Mouse (Mus musculus): Measurements from ENCODE around the gene Tmed3. TPM values are rescaled to one million over a fixed set of nuclear protein-coding genes. Genes with fewer than 3 reads are reported as not detected.
A peak's percentile ranks its signal among the peaks of the same experiment; 100 is the strongest.

Gene Tmed3
- total RNA-seq (2021), result 10 to 100 TPM; 27.1 to 27.2 TPM
- long read RNA-seq, transcript Tmed3-201 (3 exons, 1,346 nt), result major isoform, 50 of 60 reads
- long read RNA-seq, partial matches to known transcripts, result 7 of 60 reads
- long read RNA-seq, other reads (novel, unspliced or antisense), result 3 of 60 reads

DNA sequence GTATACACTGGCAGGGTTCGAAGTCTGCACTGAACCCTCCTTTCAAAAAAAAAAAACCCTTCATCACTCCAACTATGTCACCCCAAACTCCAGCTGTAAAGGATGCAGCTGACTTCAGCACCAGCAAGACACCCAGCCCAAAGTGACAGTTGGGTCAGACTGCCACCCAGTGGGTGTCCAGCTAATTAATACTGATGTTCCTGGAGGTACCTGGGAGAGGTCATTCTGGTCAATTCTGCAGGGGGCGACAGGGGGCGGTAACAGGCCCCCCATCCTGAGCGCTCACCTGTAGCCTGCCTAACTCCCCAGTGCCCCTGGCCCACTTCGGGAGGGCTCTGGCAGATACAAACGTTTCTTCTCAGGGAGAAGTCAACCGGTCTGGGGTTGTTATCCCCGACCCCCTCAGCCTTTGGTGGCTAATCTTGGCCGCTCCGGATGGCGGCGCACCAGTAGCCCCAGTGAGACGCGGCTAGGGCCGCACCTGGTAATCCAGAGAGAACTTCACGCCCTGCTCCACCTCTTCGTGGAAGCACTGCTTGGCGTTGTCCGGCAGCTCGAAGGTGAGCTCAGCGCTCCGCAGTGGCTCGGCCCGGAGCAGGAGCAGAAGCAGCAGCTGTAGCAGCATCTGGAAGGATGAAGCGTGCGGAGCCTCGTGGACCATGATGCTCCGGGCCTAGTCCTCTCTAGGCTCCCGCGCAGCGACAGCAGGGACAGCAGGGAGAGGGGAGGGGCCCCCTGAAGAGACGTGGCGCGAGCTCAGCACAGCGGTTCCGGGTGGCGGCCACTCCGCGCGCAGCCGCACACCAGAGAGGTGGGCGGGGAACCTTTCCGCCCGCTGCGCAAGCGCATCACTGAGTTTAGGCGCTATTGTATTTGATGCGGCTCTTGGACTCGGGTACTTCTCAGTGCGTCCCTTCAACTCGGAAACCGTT lies at the start of gene Tmed3:
Gene Tmed3, minus strand, starts transcription at position 804 of the 932 bp plus-strand sequence.
- peak; percentile 84 to 93 for DNase-seq (ENCODE audit: low spot score in 2 of 2)

DNA sequence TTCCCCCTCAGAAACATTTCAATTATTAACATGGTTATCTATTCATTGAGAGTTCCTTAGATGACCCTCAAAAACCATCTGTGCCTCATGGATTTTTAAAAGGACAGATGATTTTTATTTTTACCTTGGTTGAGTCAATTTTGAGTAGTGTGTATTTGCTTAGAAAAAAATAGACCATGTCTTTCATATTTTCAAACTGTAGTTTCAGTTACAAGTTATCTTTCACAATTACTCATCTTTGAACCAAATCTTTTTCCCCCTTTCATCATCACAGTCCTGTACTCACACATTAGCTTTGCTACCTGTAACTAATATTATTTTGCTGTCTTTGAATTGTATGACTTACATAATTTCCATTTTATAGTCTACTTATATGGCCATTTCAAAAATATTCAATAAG lies 35.2 kb upstream of the Tmed3 start:
- no peak for DNase-seq (ENCODE audit: low spot score in 2 of 2)

DNA sequence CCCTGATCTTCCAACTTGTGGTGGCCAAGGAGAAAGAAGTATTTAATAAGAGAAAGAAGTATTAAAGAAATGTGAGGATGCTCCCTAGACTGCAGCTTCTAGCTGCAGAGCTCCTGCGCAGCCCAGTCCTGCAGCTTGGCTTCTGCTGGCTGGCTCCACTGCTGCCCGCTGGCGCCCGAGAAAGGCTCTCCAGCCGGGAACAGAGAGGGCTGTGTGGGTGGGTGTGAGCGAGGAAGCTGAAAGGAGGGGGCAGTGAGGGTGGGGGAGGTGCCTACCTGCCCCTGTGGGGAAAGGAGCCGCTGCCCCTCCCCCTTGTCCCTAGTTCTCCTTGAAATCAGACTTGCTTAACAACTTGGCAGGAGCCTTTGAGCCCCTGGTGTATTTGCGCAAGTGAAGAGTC lies 33.4 kb upstream of the Tmed3 start, which contains the start of gene Ankrd34c:
Gene Ankrd34c, minus strand, starts transcription at position 181 of the 400 bp plus-strand sequence.
- peak in 1 of 2 experiments; percentile 15 for DNase-seq (ENCODE audit: low spot score in 2 of 2)

DNA sequence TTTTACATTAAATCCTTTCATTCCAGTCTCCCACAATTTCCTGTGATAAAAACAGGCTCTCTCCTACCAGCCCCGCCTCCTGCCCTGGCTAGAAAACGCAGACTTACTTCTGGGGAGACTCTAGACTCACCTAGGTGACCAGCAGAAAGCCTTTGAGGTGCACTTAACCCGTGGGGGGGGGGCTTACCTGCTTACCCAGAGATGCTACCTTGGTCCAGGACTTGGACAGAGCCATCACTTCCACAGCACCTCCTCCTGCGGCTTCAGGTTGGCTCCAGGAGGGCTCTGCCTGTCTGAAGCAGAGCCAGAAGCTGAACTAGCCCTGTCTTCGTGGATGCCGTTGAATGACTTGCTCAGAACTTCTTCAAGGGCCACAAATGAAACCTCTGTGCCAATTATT lies 33.0 kb upstream of the Tmed3 start:
- no peak for DNase-seq (ENCODE audit: low spot score in 2 of 2)

DNA sequence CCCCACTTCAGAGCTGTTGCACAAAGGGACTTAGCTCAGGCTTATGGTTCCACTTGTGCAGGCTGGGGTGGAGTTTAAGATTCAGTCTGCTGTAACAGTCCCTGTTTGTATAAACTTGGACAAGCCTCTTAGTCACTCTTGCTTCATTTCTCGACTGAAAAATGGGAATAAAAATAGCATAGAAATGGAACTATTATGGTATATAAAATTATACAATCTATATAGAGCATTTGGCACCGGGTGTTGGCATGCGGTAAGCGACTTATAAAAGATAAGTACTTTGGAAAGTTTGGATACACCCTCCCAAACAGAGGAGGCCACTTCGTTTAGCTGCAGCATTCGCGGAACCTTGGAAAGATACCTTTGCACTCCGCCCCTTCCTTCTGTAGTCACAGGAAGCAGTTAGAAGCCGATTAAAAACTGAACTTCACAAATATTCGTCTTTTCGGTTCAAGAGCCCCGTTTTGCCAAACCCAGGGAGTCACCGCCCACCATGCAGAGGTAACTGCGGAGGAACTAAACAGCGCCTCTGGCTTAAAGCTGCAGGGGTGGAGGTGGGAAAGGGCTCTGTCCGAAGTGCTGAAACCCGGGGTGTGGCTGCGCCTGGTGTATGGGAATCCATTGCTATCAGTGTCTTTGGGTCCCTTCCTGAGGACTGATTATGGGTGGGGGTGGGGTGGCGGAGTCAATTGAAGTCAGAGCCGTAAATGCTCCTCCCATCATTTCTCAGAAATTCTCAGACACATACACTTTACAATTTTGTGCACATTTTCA lies 32.3 kb upstream of the Tmed3 start:
- peak in 1 of 2 experiments; percentile 17 for DNase-seq (ENCODE audit: low spot score in 2 of 2)

DNA sequence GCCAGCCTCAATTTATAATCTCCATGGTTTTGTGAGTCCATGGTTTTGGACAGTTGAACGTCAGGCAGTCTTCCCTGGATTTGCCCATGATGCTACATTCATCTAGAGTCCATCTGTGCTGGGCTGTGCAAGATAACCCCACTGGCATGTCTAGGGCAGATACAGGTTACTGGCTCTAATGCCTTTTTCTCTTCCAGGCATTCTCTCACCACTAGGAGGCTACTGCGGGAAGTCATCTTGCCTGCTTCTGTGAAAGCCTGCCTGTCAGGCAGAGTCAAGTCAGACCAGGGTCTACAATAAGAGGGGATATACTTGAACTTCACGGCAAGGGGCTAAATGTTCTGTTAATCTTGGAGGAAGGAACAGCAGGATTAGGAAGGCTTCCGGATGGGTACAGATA lies 2.0 kb upstream of the Tmed3 start:
- peak in 1 of 2 experiments; percentile 21 for DNase-seq (ENCODE audit: low spot score in 2 of 2)

DNA sequence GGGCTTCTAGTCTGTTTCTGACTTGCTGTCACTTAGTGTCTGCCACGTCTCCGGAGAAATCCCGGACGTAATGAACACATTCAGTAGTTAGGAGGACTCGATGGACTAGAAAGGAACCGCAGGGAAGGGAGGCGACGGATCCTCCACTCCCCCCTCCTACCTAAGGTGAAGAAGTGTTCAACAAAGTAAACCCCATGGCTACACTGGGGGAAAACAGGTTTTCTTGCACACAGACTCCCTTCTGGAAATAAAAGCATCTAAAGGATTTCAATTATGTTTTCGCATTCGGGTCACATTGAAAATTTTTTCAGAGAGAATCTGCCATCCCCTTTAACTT lies 297 bp upstream of the Tmed3 start:
- DNase-seq (ENCODE audit: low spot score in 2 of 2), result no peak

DNA sequence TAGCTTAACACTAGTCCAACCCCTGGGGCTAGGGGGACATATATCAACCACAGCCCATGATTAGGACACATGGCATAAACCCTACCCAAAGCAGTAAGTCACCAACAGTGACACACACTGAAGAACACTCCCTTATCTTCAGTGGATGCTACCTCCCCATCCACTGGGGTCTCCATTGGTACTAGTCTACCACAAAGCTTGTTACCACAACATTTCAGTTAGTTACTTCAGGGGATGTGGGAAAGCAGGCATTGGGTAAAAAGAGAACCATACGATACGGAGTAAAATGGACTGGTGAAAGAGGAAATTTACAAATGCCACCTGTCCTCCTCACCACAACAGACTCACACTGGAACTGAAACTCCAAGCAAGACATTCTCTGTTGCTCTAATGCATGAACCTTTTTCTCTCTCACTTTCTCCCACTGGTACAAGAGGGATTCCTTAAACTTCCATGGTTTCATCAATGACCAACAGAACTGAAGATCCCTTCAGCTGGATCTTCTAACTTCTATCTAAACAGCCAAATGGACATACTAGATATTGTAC lies 3.9 kb downstream of the Tmed3 start:
- no peak for DNase-seq (ENCODE audit: low spot score in 2 of 2)

DNA sequence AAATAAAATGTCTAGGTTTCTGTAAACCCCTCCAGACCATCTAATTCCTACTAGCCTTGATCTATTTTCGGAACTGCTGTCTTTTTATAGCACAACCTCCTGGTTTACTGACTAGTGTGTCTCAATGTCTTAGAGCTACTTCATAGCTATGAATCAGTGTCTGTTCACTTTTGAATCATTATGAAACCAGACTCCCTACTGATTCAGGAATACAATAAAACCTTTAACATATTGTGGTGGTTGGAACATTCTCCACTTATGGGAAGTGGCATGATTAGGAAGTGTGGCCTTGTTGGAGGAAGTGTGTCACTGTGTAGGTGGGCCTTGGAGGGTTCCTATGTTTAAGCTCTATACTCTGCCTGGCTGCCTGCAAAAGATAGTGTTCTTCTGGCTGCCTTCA lies 9.7 kb downstream of the Tmed3 start:
- no peak for DNase-seq (ENCODE audit: low spot score in 2 of 2)

DNA sequence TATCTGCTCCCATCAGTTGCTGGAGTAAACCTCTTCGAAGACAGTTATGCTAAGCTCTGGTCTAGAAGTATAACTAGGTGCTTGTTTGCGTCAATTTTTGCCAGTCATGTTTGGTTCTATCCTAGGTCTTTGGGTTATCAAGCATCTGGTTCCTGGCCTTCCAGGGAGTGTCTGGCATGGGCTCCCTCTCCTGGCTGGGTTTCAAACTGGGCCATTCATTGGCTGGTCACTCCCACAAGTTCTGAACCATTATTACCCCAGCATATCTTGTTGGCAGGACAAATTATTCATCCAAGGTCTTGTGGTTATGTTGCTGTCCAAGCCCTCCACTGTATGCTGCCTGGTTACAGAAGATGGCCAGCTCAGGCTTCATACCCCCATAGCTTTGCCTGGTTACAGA lies 11.2 kb downstream of the Tmed3 start:
- DNase-seq (ENCODE audit: low spot score in 2 of 2), result no peak

DNA sequence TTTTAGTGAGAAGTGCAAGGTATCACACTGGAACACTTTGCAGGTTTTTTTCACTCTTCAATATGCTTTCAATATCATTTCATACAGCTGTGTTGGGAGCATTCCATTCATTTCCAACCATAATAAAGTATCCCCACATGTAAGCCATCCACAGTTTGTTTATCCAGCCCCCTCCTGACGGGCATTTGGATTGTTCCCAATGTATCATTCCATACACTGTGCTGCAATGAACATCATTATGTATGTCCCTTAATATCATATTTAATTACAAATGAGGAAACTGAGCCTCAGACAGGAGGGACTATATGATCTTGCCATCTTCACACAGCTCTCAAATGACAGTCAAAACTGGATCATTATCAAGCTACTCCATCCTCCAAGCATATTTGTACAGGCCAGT lies 15.7 kb downstream of the Tmed3 start:
- DNase-seq (ENCODE audit: low spot score in 2 of 2), result no peak

DNA sequence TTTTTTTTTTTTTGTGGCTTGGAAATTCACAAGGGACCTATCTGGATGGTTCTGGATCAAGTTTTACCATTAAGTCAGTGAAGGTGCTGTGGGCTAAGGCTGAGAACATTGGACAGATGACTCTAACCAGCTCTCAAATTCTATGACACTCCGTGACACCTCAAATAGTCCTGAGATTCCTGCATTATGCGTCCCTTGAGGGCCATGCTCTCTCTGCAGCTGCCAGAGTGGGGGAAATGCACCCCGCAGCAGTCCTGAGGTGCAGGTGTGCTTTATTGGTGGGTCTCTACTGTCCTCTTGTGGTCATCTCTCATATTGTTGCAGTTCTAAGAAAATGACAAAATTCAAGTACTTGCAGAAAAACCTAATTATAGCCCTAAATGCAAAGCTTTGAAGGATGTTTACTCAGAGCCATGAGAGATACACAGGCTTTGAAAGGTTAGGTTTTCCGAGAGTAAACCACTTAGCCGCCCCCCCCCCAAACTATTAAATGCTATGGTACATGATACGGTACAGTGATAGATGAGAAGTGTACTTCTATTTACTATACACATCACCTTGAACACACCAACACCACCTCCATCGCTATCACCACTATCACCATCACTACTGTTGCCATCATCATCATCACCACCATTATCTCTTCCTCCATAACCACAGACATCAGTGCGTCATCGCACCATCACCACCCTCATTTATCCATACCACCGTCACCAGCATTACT lies 17.2 kb downstream of the Tmed3 start:
- DNase-seq (ENCODE audit: low spot score in 2 of 2), result peak in 1 of 2 experiments; percentile 19

DNA sequence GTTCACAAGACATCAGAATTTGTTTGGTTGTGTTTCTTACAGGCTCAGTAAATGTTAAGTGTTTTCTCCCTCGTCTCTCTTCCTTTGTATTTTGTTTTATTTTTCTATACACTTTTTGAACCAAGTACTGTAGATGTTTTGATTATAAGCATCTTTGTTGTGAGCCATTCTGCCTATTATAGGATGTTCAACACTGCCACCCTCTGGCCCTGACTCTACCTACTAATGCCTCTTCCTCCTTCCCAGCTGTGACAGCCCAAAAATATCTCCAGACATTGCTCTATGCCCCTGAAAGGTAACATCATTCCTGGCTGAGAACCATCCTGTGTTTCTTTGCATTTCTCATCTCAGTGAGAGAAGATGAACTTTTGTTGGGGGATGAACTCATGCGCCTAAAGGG lies 18.6 kb downstream of the Tmed3 start:
- no peak for DNase-seq (ENCODE audit: low spot score in 2 of 2)

DNA sequence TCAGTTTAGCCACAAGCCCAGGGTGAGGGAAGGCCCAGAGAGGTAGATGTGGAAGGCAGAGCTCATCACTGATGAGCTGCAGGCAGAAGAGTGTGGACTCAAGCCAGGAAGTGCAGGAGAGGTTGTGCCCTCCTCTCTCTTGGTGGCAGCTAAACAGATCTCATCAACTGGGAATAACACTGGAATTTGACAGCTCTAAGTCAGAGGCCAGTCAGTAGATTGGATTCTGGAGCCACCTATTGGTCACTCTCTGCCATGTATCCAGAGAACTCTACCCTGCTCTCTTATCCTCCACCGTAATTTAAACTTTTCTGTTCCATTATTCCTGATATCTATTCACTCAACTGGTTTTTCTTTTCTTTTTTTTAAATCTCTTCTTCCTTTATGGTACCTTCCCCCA lies 25.9 kb downstream of the Tmed3 start:
- DNase-seq (ENCODE audit: low spot score in 2 of 2), result peak in 1 of 2 experiments; percentile 36

DNA sequence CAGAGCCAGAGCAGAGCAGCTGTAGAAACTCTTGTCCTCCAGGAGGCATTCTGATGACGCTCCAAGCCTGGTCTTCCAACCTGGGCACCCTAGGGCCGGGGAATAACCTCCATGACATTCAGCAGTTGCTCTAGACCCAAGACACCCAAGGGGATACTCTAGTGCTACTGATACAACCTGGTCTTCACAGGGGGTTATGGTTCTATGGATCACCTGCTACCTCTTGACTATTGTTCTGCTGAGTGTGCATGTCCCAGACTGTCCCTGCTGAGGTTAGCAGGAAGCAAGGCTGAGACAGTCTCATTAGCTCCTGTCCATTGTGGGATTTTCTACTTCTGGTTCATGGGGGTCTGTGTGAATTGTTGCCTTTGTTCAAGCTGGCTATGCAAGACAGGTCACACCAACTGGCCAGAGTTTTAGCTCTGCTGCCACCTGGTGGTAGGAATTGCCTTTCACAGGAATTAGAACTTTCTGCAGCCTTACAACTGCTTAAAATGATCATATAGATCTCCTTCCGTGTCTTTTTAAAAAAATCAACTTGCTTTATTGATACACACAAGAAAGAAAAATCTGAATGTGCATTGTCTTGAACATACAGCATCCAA lies 30.8 kb downstream of the Tmed3 start:
- peak; percentile 83 to 86 for DNase-seq (ENCODE audit: low spot score in 2 of 2)

DNA sequence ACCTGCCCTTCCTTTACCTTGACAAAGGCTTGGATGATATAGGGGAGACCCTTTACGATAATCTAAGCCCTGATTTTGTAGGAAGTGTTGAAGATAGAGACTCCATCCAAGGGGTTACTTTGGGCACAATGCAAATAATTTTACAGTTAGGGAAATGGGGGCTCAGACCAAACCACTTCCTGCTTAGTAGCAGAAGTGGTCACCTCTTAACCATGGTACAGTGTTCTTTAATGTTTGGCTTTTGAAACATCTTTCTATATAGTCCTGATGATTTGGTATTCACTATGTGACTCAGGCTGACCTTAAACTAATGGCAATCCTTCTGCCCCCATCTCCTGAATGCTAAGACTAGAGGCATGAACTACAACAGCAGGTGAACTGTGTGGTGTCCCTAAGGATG lies 31.5 kb downstream of the Tmed3 start:
- DNase-seq (ENCODE audit: low spot score in 2 of 2), result no peak

DNA sequence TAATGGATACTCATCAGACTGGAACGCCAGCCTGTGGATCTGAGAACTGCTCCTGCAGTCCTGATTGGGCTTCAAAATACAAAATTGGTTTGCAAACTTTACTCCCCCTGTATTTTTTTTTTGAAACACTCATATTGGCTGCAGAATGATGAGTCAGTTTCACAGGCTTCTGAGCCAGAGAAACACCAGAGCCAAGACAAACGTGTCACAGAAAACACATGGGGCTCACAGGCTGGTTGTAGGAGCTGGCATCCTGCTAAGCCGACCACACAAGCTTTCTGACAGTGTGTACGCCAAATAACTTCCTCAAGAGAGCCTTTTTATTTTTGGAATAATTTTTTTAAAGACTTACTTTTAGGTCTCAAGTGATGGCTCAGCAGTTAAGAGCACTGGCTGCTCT lies 35.0 kb downstream of the Tmed3 start:
- peak; percentile 36 to 43 for DNase-seq (ENCODE audit: low spot score in 2 of 2)

DNA sequence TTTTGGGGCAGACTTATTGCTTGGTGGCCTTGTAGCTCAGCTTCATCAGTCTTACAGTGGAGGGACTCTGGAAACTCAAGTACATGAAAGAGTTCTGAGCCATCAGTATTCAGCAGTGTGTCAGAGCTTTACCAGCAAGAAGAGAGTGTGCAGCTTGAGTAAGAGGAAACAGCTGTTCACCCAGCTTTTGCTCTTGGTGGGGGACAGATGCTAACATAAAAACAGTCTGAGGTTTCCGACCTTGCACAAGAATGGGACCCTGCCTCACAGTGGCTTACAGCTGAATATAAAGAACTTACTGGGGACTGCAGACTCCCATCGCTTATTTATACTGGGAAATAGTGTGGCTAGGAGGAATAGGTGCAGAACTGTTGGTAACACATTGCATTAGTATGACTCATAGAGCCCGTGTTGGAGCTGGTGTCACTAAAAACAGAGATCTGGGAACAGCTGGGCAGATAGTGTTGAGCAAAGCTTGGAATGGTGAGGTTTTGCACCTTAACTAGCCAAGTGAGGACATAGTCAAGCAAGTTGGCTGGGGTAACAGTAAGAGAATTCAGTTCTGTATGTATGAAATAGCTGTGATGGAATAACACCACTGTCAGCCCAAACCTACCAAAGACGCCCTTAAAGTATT lies 37.4 kb downstream of the Tmed3 start:
- DNase-seq (ENCODE audit: low spot score in 2 of 2), result no peak

DNA sequence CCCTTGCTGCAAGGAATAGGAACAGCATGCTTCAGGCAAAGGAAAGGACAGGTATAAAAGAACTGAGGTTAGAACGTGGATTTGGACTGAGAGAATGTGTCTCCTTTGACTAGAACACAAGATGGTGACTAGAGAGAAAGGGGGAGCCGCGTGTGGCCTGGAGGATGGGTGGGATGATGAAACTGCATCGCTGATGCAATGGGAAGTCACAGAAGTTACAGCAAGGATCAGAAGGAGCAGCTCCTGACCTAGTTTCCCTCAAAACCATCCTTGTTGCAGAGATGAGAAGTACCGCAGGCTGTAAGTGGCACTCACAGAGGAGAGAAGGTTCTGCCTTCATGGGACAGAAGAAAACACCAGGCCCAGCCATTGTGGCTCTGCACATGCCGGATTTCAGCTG lies 54.0 kb downstream of the Tmed3 start:
- DNase-seq (ENCODE audit: low spot score in 2 of 2), result no peak
